Mouse (Mus musculus): ENCODE measurements around the gene Rasa2. TPM values are rescaled to one million over a fixed set of nuclear protein-coding genes. Genes with fewer than 3 reads are reported as not detected.

Gene Rasa2
- polyA plus RNA-seq, 1 experiment from 2014 or later: 14.0 TPM

GRCm38 (mm10) chr9:96583496-96583895 lies 47.9 kb downstream of the Rasa2 start:
- no peak overlapping the region for H3K4me3 ChIP-seq (ENCODE audit: low read depth, low read length)
- H3K36me3 ChIP-seq (ENCODE audit: control insufficient read depth, insufficient read depth, low read length): no peaks in the 10 kb centered on the region
- H3K27ac ChIP-seq (ENCODE audit: low read depth, low read length): no peak overlapping the region
- no peaks in the 10 kb centered on the region for H3K4me1 ChIP-seq (ENCODE audit: control insufficient read depth, insufficient read depth, low read length)
- ATAC-seq (ENCODE audit: low FRiP score) (no peak), DNase-seq (ENCODE audit: low spot score, missing footprints) (no peak)
- no peaks in the 10 kb centered on the region for H3K9me3 ChIP-seq (ENCODE audit: control insufficient read depth, low read length)
- no peak overlapping the region for H3K4me2 ChIP-seq
- H3K27me3 ChIP-seq (ENCODE audit: control insufficient read depth, insufficient read depth, low read length): no peaks in the 10 kb centered on the region
- 94% methylated on average over 2 of the region's 2 CpGs for WGBS
- no peak overlapping the region for H3K9ac ChIP-seq (ENCODE audit: low read length)

DNA sequence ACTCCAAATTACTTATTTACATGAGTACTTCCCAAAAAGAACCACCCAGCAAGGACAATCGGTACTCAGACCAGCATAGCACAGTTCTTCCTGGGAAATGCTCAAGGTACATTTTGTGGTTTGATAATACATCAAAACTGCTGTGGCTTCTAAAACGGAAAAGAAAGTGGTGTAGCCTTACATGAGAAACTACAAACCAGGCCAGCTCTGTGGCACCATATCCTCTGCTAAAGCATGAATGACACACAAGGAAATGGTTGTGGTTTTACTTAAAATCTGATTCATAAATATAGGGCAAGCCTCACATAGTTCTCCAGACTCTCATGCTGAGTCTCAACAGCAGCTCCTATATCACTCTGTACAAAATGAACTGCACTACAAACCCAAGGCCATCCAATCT lies 48.3 kb downstream of the Rasa2 start:
- ATAC-seq (ENCODE audit: low FRiP score) (no peak), DNase-seq (ENCODE audit: low spot score, missing footprints) (no peak)
- Histone ChIP-seq H3K9me3 (ENCODE audit: control insufficient read depth, low read length) (no peaks in the 10 kb centered on the region), H3K27ac (ENCODE audit: low read depth, low read length) (no peak overlapping the region), H3K4me1 (ENCODE audit: control insufficient read depth, insufficient read depth, low read length) (no peaks in the 10 kb centered on the region), H3K9ac (ENCODE audit: low read length) (no peak overlapping the region), H3K4me2 (no peak overlapping the region), H3K4me3 (ENCODE audit: low read depth, low read length) (no peak overlapping the region), H3K27me3 (ENCODE audit: control insufficient read depth, insufficient read depth, low read length) (no peaks in the 10 kb centered on the region), H3K36me3 (ENCODE audit: control insufficient read depth, insufficient read depth, low read length) (no peaks in the 10 kb centered on the region)
- 87% methylated on average over 2 of the region's 2 CpGs for WGBS

DNA sequence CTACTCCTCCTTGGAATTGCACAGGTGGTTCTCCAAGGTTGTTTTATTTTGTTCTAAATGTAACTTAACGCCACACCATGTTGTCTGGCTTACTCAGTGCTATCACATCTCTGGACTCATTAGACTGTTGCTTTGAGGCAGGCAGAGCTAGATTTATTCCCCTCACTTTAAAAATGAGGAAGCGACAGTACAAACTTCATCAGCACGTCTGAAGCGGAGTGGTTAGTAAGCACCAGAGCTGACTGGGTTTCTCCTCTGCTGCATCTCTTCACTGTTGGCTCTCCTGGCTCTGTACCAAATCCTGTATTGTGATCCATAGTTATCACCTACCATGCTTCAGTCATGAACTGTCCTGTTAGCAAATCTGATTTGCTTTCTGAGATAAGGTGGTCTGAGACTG lies 53.2 kb downstream of the Rasa2 start:
- Histone ChIP-seq H3K4me2 (no peak overlapping the region), H3K36me3 (ENCODE audit: control insufficient read depth, insufficient read depth, low read length) (no peaks in the 10 kb centered on the region), H3K9ac (ENCODE audit: low read length) (no peak overlapping the region), H3K27me3 (ENCODE audit: control insufficient read depth, insufficient read depth, low read length) (no peaks in the 10 kb centered on the region), H3K4me1 (ENCODE audit: control insufficient read depth, insufficient read depth, low read length) (no peaks in the 10 kb centered on the region), H3K9me3 (ENCODE audit: control insufficient read depth, low read length) (no peaks in the 10 kb centered on the region), H3K4me3 (ENCODE audit: low read depth, low read length) (no peak overlapping the region), H3K27ac (ENCODE audit: low read depth, low read length) (no peak overlapping the region)
- no peak for ATAC-seq (ENCODE audit: low FRiP score)
- WGBS: 89% methylated on average over 4 of the region's 4 CpGs
- DNase-seq (ENCODE audit: low spot score, missing footprints): no peak

DNA sequence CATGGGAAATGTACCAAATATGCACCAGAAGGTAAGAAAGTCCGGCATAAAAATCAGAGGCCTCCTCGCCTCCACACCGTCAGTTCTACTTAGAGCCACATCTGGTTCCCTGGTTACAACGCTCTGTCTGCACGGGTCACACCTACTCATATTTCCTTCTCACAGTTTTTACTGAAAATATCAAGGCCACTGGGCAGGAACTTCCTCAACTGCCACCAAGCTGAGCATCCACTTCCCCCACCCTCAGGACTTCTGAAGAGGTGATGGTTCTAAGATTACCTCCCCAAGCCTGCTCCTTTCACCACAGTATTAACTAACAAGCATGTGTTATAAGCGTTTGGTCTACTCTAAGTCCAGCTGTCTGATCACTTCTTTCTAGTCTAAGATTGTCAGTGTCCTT lies 53.7 kb downstream of the Rasa2 start:
- Histone ChIP-seq H3K4me1 (ENCODE audit: control insufficient read depth, insufficient read depth, low read length) (no peaks in the 10 kb centered on the region), H3K27me3 (ENCODE audit: control insufficient read depth, insufficient read depth, low read length) (no peaks in the 10 kb centered on the region), H3K4me3 (ENCODE audit: low read depth, low read length) (no peak overlapping the region), H3K4me2 (no peak overlapping the region), H3K9ac (ENCODE audit: low read length) (no peak overlapping the region), H3K9me3 (ENCODE audit: control insufficient read depth, low read length) (no peaks in the 10 kb centered on the region), H3K36me3 (ENCODE audit: control insufficient read depth, insufficient read depth, low read length) (no peaks in the 10 kb centered on the region), H3K27ac (ENCODE audit: low read depth, low read length) (no peak overlapping the region)
- WGBS: 83% methylated on average over 6 of the region's 6 CpGs
- DNase-seq (ENCODE audit: low spot score, missing footprints) (no peak), ATAC-seq (ENCODE audit: low FRiP score) (no peak)

DNA sequence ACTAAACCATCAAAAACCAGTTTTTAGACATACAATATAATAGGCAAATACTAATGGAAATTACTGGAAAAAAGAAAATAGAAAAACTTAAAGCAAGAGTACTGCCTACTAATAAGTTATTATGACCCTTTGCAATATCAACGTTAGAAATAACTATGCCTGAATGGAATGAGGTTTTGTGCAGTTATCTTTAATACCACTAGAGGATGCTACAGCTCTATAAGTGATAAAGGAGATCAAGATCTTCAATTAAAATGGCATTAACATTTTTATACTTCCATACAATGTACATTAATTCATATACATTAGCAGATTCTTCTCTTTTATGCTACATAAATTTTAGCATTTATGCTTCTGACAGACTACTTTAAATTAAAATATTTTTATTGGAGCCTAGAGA lies 58.2 kb downstream of the Rasa2 start:
- Histone ChIP-seq H3K36me3 (ENCODE audit: control insufficient read depth, insufficient read depth, low read length) (no peaks in the 10 kb centered on the region), H3K27ac (ENCODE audit: low read depth, low read length) (no peak overlapping the region), H3K9me3 (ENCODE audit: control insufficient read depth, low read length) (no peaks in the 10 kb centered on the region), H3K4me3 (ENCODE audit: low read depth, low read length) (no peak overlapping the region), H3K4me2 (no peak overlapping the region), H3K9ac (ENCODE audit: low read length) (no peak overlapping the region), H3K4me1 (ENCODE audit: control insufficient read depth, insufficient read depth, low read length) (no peaks in the 10 kb centered on the region), H3K27me3 (ENCODE audit: control insufficient read depth, insufficient read depth, low read length) (no peaks in the 10 kb centered on the region)
- ATAC-seq (ENCODE audit: low FRiP score) (no peak), DNase-seq (ENCODE audit: low spot score, missing footprints) (peak; percentile 45)
- WGBS: 21% methylated on average over 1 of the region's 1 CpGs

DNA sequence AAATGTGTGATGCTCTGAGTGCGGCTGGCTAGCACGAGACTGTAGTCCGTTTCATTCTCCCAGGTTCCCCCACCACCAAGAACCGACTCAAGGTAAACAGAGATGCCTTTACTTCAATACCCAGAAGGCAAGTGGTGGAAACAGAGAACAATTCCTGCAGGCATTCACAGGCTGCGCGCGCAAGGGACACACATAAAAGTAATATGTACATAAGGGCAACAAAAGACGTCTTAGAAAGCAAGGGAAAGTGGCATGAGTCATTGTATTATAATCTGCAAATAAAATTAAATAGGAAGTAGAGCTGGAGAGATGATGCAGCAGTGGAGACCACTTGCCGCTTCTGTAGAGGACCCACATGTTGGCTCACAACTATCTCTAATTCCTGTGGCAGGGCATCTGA lies 58.7 kb downstream of the Rasa2 start:
- H3K27me3 ChIP-seq (ENCODE audit: control insufficient read depth, insufficient read depth, low read length): no peaks in the 10 kb centered on the region
- H3K27ac ChIP-seq (ENCODE audit: low read depth, low read length): no peak overlapping the region
- no peaks in the 10 kb centered on the region for H3K4me1 ChIP-seq (ENCODE audit: control insufficient read depth, insufficient read depth, low read length)
- ATAC-seq (ENCODE audit: low FRiP score) (no peak), DNase-seq (ENCODE audit: low spot score, missing footprints) (peak; percentile 35)
- no peak overlapping the region for H3K9ac ChIP-seq (ENCODE audit: low read length)
- no peaks in the 10 kb centered on the region for H3K36me3 ChIP-seq (ENCODE audit: control insufficient read depth, insufficient read depth, low read length)
- WGBS: 80% methylated on average over 9 of the region's 9 CpGs
- H3K4me3 ChIP-seq (ENCODE audit: low read depth, low read length): no peak overlapping the region
- no peak overlapping the region for H3K4me2 ChIP-seq
- no peaks in the 10 kb centered on the region for H3K9me3 ChIP-seq (ENCODE audit: control insufficient read depth, low read length)

GRCm38 (mm10) chr9:96566470-96566996 lies 64.9 kb downstream of the Rasa2 start:
- Histone ChIP-seq H3K4me1 (ENCODE audit: control insufficient read depth, insufficient read depth, low read length) (no peaks in the 10 kb centered on the region), H3K9me3 (ENCODE audit: control insufficient read depth, low read length) (no peaks in the 10 kb centered on the region), H3K9ac (ENCODE audit: low read length) (no peak overlapping the region), H3K4me2 (no peak overlapping the region), H3K4me3 (ENCODE audit: low read depth, low read length) (no peak overlapping the region), H3K36me3 (ENCODE audit: control insufficient read depth, insufficient read depth, low read length) (no peaks in the 10 kb centered on the region), H3K27ac (ENCODE audit: low read depth, low read length) (no peak overlapping the region), H3K27me3 (ENCODE audit: control insufficient read depth, insufficient read depth, low read length) (no peaks in the 10 kb centered on the region)
- no peak for DNase-seq (ENCODE audit: low spot score, missing footprints)
- WGBS: 95% methylated on average over 8 of the region's 8 CpGs
- ATAC-seq (ENCODE audit: low FRiP score): no peak

- H3K36me3 ChIP-seq (ENCODE audit: control insufficient read depth, insufficient read depth, low read length): no peaks in the 10 kb centered on the region; the same call in 1 of the 2 replicates
- no peaks in the 10 kb centered on the region for H3K9me3 ChIP-seq (ENCODE audit: control insufficient read depth, low read length)
- H3K27ac ChIP-seq (ENCODE audit: low read depth, low read length): no peak overlapping the region
- no peak overlapping the region for H3K4me3 ChIP-seq (ENCODE audit: low read depth, low read length)
- no peak for ATAC-seq (ENCODE audit: low FRiP score)
- 96% methylated on average over 4 of the region's 4 CpGs for WGBS
- no peak overlapping the region for H3K4me2 ChIP-seq
- H3K4me1 ChIP-seq (ENCODE audit: control insufficient read depth, insufficient read depth, low read length): no peaks in the 10 kb centered on the region
- no peak overlapping the region for H3K9ac ChIP-seq (ENCODE audit: low read length)
- DNase-seq (ENCODE audit: low spot score, missing footprints): no peak
- H3K27me3 ChIP-seq (ENCODE audit: control insufficient read depth, insufficient read depth, low read length): no peaks in the 10 kb centered on the region
Observed at GRCm38 (mm10) chr9:96563501-96563900, 67.9 kb downstream of the Rasa2 start.

DNA sequence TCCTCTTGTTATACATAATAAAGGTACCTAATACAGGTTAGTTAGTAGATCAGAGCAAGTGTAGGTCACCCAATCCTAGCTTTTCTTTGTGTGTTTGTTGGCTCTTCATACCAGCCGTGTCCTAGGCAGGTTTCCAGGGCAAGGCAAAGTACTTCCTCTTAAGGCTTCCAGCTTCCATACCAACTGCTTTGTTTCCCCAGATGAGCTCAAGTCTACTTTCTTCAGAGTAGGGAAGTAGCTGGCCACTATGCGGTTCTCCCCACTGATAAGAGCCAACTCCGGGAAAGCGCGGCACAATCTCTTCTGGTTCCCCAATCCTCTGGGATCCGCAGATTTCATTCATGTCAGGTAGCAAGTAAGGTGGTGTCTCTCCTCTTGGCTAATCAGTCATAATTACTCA lies 72.3 kb downstream of the Rasa2 start:
- H3K27me3 ChIP-seq (ENCODE audit: control insufficient read depth, insufficient read depth, low read length): no peaks in the 10 kb centered on the region
- ATAC-seq (ENCODE audit: low FRiP score): no peak
- H3K27ac ChIP-seq (ENCODE audit: low read depth, low read length): no peak overlapping the region
- H3K4me3 ChIP-seq (ENCODE audit: low read depth, low read length): no peak overlapping the region
- H3K9ac ChIP-seq (ENCODE audit: low read length): no peak overlapping the region
- H3K4me1 ChIP-seq (ENCODE audit: control insufficient read depth, insufficient read depth, low read length): no peaks in the 10 kb centered on the region
- no peaks in the 10 kb centered on the region; the same call in 1 of the 2 replicates for H3K36me3 ChIP-seq (ENCODE audit: control insufficient read depth, insufficient read depth, low read length)
- no peak for DNase-seq (ENCODE audit: low spot score, missing footprints)
- no peak overlapping the region for H3K4me2 ChIP-seq
- no peaks in the 10 kb centered on the region for H3K9me3 ChIP-seq (ENCODE audit: control insufficient read depth, low read length)
- 94% methylated on average over 6 of the region's 6 CpGs for WGBS

GRCm38 (mm10) chr9:96558594-96558993 lies 72.8 kb downstream of the Rasa2 start:
- Histone ChIP-seq H3K27ac (ENCODE audit: low read depth, low read length) (no peak overlapping the region), H3K4me3 (ENCODE audit: low read depth, low read length) (no peak overlapping the region), H3K27me3 (ENCODE audit: control insufficient read depth, insufficient read depth, low read length) (no peaks in the 10 kb centered on the region), H3K4me1 (ENCODE audit: control insufficient read depth, insufficient read depth, low read length) (no peaks in the 10 kb centered on the region), H3K9ac (ENCODE audit: low read length) (no peak overlapping the region), H3K4me2 (no peak overlapping the region), H3K36me3 (ENCODE audit: control insufficient read depth, insufficient read depth, low read length) (no peaks in the 10 kb centered on the region; the same call in 1 of the 2 replicates), H3K9me3 (ENCODE audit: control insufficient read depth, low read length) (no peaks in the 10 kb centered on the region)
- WGBS: 89% methylated on average over 1 of the region's 1 CpGs
- ATAC-seq (ENCODE audit: low FRiP score) (no peak), DNase-seq (ENCODE audit: low spot score, missing footprints) (no peak)

Data from midbrain, embryonic 11.5 days (tissue).